Mouse (Mus musculus) heart, adult 18-20 months (tissue): Measurements from ENCODE around the gene Phpt1. TPM values are rescaled to one million over a fixed set of nuclear protein-coding genes. Genes with fewer than 3 reads are reported as not detected.
A peak's percentile ranks its signal among the peaks of the same experiment; 100 is the strongest.

ENCODE experiments used
- DNase-seq, 2 experiments: peaks; one replicate each; pipeline ENCODE4 v3.0.0; 2021 to 2022; ENCODE audit warnings: mixed read lengths in 1 of 2
- long read RNA-seq, 2 experiments: library from polyadenylated mRNA; stranded (forward); transcript quantifications; one replicate each; pipeline ENCODE4 v2.0.0; 2021
- total RNA-seq, 2 experiments: library from RNA; stranded (reverse); gene quantifications; 2 replicates each; pipeline ENCODE4 v1.2.3; 2021

The Phpt1 gene
- 10 to 100 TPM; 55.9 to 72.5 TPM for total RNA-seq
- long read RNA-seq, experiment 1, transcript Phpt1-201 (3 exons, 937 nt), result major isoform, 82 of 96 reads
- long read RNA-seq, experiment 1, partial matches to known transcripts, result 2 of 96 reads
- long read RNA-seq, experiment 1, other reads (novel, unspliced or antisense), result 10 of 96 reads
- long read RNA-seq, experiment 2, transcript Phpt1-201 (3 exons, 937 nt), result major isoform, 71 of 83 reads
- long read RNA-seq, experiment 2, partial matches to known transcripts, result 2 of 83 reads
- long read RNA-seq, experiment 2, other reads (novel, unspliced or antisense), result 9 of 83 reads

- peak; percentile 98 to 99 for DNase-seq
Measured at GRCm38 (mm10) chr2:25574579-25575431, at the start of gene Phpt1, which contains the start of gene Mamdc4. Phpt1 (minus strand) TSS chr2:25575224. Mamdc4 (minus strand) TSS chr2:25574845.

DNA sequence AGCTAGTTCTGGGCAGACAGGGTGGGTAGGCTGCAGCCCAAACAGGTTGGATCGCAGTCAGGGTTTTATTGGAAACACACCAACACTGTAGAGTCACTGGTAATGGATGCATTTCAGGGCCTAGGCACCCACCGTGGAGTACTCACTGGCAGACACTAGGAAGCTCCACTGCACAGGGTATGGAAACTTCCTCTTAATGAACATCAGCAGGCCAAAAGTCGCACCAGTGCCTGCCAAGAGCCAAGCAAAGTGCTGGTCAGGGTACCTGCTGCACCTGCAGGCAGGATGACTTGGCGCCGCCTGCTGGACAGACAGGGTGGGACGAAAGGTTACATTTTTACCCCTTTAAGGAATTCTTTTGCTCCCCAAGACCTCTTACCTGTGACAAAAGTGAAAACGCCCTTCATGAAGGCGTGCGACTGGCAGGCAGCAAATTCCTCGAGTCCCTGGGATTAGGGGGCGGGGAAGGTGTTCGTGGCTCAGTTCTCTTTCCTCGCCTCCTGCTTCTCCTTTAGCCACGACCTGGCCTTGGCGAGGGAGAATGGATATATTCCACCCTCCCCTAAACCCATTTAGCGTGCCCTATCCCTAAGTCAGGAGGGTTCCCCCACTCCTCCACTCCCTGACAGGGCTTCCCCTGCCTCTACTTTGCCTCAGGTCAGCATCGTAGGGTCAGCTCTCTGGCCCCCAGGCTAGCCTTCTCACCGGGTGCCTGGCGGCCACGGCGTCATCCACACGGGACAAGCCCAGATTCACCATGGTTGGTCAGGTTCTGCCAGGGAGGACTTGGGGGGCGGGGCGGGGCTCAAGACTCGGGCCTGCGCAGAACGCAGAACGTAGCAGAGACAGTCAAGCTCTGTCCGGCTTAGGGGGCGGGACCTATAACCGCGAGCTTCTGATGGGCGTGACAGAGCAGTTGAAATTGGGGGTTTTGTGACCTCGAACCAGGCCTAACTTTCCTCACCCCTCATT lies 46.5 kb upstream of the Phpt1 start, which contains the start of gene Tmem141:
TSS of gene Tmem141 (minus strand) at position 777 of the 972 bp plus-strand sequence.
- peak; percentile 91 to 93 for DNase-seq

- DNase-seq, result no peak
Measured at GRCm38 (mm10) chr2:25620852-25621228, 45.8 kb upstream of the Phpt1 start.

DNA sequence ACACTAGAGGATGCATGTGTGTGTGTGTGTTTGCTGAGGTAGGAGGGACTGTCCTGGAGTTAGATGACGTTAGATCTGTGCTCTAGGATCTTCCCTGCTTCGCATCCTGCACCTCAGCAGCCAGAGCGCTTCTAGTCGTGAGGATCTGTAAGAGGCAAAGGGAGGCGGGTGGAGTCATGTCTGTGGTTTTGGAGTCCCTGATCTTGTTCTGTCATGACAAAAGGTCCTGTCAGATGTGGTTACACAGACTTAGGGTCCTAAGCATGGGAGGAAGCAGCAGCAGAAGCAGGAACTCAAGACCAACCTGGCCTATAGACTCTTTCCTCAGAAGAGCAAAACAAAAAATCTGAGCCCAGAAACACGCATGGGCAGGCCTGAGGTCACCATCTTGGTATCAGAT lies 45.4 kb upstream of the Phpt1 start:
- DNase-seq, result no peak

DNA sequence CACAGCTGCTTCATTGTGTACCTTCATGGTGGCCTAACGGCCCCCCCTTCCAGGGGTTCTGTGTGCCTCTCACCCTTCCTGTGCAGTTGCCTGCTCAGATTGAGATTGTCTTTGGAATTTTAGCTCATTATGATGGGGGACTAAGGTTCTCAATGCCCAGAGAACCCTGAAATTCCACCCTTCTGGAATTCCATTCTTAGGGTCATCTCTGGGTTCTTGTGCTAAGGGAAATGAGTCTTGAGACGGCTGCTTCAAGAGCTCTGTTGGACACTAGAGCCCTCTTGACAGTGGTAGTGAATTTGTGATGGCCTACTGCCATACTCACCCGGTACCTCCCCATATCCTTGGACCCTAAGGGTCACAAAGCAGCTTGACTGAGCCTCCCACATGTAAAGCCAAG lies 42.6 kb upstream of the Phpt1 start, which contains the start of gene Ccdc183:
TSS of gene Ccdc183 (minus strand) at position 101 of the 400 bp plus-strand sequence.
- no peak for DNase-seq

- no peak for DNase-seq
Measured at GRCm38 (mm10) chr2:25616398-25616797, 41.4 kb upstream of the Phpt1 start.

GRCm38 (mm10) chr2:25608671-25609070 lies 33.6 kb upstream of the Phpt1 start:
- no peak for DNase-seq

- DNase-seq, result peak; percentile 92 to 93
Measured at GRCm38 (mm10) chr2:25607761-25608622, 33.0 kb upstream of the Phpt1 start, which contains the start of gene Rabl6. Rabl6 (minus strand) TSS chr2:25608521.

- DNase-seq, result no peak
Measured at GRCm38 (mm10) chr2:25602526-25602925, 27.5 kb upstream of the Phpt1 start.

- no peak for DNase-seq
Measured at GRCm38 (mm10) chr2:25600037-25600436, 25.0 kb upstream of the Phpt1 start.

DNA sequence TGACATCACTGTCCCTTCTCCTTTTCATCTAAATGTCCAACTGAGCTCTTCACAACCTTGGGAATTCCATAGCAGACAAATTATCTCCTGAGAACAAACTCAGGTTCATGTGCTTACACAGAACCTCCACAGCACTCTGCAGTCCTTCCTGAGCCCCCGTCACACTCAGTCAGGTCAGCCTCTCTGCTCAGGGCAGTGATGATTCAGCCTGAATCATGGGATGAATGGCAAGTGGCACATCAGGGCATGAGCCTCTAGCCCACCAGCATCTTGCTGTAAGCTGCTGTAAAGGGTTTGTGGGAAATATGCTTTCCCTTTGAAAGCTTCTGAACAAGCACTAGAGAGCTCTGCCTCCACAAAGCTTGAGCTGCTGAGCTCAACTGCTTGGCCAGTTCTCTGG lies 23.7 kb upstream of the Phpt1 start:
- no peak for DNase-seq

GRCm38 (mm10) chr2:25596765-25597510 lies 21.9 kb upstream of the Phpt1 start:
- no peak for DNase-seq

GRCm38 (mm10) chr2:25591863-25592262 lies 16.8 kb upstream of the Phpt1 start:
- DNase-seq, result peak in 1 of 2 experiments; percentile 44

GRCm38 (mm10) chr2:25588227-25588907 lies 13.3 kb upstream of the Phpt1 start:
- no peak for DNase-seq

DNA sequence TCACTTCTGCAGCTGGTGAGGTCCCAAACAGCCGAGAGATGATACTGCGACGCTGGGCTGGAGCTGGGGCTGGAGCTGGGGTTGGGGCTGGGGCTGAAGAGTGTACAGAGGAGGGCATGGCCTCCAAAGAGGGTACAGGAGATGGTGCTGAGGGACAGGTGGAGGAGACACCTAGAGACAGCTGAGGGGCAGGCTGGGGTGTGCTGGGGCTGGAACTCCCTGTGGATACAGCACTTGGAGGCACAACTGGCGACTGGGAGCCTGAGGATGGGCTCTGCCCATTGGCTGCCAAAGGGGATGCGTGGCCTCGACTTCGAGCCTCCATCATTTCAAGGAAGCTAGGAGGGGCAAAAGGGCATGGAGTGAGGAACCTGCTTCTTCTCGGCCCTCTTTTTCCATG lies 12.3 kb upstream of the Phpt1 start:
- no peak for DNase-seq

DNA sequence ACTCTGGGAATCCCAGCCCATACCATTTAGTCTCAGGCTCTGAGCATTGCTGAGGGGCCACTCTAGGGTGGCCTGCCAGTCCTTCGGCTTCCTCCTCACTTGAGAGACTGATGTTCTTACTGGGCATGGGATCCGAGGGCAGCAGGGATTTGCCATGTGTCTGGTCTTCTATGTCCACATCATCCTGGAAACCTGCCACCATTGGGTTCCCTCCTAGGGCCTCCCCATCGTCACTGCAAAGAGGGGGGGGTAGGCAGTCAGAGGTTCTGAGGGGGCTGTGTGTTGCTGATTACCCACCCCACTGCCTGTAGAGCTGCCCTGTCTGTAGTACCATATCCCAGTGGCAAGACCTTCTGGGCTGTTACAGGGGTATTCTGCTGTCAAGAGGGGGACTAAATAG lies 10.6 kb upstream of the Phpt1 start:
- no peak for DNase-seq

DNA sequence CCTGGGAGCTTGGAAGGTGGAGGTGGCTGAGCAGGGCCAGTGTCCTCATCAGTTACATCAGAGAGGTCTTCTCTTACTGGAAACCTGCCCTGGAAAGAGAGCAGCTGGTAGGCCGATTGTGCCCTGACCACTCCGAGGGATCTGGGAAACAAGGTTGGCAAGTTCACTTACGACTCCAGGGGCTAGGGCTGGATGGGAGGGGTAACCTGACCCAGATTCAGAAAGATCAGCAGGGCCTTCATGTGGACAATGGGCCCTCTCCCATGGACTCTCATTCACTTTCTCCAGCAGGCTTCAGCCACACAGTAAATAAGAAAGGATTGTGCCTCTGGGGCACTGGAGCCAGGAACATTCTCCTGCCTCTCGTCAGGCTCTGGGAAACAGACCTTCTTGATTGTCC lies 9.8 kb upstream of the Phpt1 start:
- DNase-seq, result no peak

GRCm38 (mm10) chr2:25584152-25584551 lies 9.1 kb upstream of the Phpt1 start:
- DNase-seq, result no peak

DNA sequence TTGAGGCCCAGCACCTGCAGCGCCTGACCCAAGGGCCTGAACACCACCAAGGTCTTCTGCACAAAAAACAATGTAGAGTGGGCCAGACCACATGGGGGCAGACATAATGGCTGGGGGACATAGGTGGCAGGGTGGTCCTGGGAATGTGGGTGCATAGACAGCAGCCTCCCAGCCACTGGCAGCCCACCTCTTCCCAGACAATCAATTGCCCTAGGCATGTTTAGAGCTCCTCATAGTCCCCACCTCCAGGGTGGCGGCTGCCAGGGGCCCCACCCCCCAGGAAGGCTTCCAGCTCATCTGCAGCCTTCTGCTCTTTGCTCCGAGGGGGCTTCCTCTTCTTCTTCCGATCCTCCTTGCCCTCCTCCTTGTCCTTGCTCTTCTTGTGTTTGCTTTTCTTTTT lies 8.5 kb upstream of the Phpt1 start:
- no peak for DNase-seq

- DNase-seq, result peak in 1 of 2 experiments; percentile 53
Measured at GRCm38 (mm10) chr2:25583120-25583481, 8.1 kb upstream of the Phpt1 start.
